Mouse (Mus musculus): Measurements from ENCODE around the gene Dck.
A peak's percentile ranks its signal among the peaks of the same experiment; 100 is the strongest.
"Not testable (repeated sequence)": the region's sequence is repeated elsewhere in the genome, so short reads cannot be mapped to it uniquely, and the experiment has no call there.

The Dck gene

GRCm38 (mm10) chr5:88764987-88765481 lies at the start of gene Dck:
Gene Dck, plus strand, starts transcription at chr5:88764996.
- peak; percentile 5 for DNase-seq (ENCODE audit: extremely low spot score, low read depth, low spot score)

- DNase-seq (ENCODE audit: extremely low spot score, low read depth, low spot score), result no peak
Measured at GRCm38 (mm10) chr5:88716983-88717382, 47.8 kb upstream of the Dck start.

GRCm38 (mm10) chr5:88720116-88721002 lies 44.4 kb upstream of the Dck start, which contains the start of gene Mob1b:
Gene Mob1b, plus strand, starts transcription at chr5:88720855.
- DNase-seq (ENCODE audit: extremely low spot score, low read depth, low spot score), result peak; percentile 85

GRCm38 (mm10) chr5:88721003-88721475 lies 43.8 kb upstream of the Dck start:
- DNase-seq (ENCODE audit: extremely low spot score, low read depth, low spot score), result no peak

GRCm38 (mm10) chr5:88721565-88722212 lies 43.1 kb upstream of the Dck start:
- DNase-seq (ENCODE audit: extremely low spot score, low read depth, low spot score), result no peak

- DNase-seq (ENCODE audit: extremely low spot score, low read depth, low spot score), result no peak
Measured at GRCm38 (mm10) chr5:88722213-88722600, 42.6 kb upstream of the Dck start.

GRCm38 (mm10) chr5:88724030-88724429 lies 40.8 kb upstream of the Dck start:
- DNase-seq (ENCODE audit: extremely low spot score, low read depth, low spot score), result no peak

- DNase-seq (ENCODE audit: extremely low spot score, low read depth, low spot score), result no peak
Measured at GRCm38 (mm10) chr5:88727593-88728144, 37.1 kb upstream of the Dck start.

GRCm38 (mm10) chr5:88734786-88735185 lies 30.0 kb upstream of the Dck start:
- DNase-seq (ENCODE audit: extremely low spot score, low read depth, low spot score), result no peak

- not testable (repeated sequence) for DNase-seq (ENCODE audit: extremely low spot score, low read depth, low spot score)
Measured at GRCm38 (mm10) chr5:88741065-88741464, 23.7 kb upstream of the Dck start.

- DNase-seq (ENCODE audit: extremely low spot score, low read depth, low spot score), result no peak
Measured at GRCm38 (mm10) chr5:88747774-88748173, 17.0 kb upstream of the Dck start.

GRCm38 (mm10) chr5:88753199-88753598 lies 11.6 kb upstream of the Dck start:
- DNase-seq (ENCODE audit: extremely low spot score, low read depth, low spot score), result no peak

- no peak for DNase-seq (ENCODE audit: extremely low spot score, low read depth, low spot score)
Measured at GRCm38 (mm10) chr5:88762611-88763010, 2.2 kb upstream of the Dck start.

- peak; percentile 83 for DNase-seq (ENCODE audit: extremely low spot score, low read depth, low spot score)
Measured at GRCm38 (mm10) chr5:88764430-88764986, 288 bp upstream of the Dck start.

- peak; percentile 37 for DNase-seq (ENCODE audit: extremely low spot score, low read depth, low spot score)
Measured at GRCm38 (mm10) chr5:88765587-88765986, 791 bp downstream of the Dck start.

GRCm38 (mm10) chr5:88766121-88766520 lies 1.3 kb downstream of the Dck start:
- DNase-seq (ENCODE audit: extremely low spot score, low read depth, low spot score), result no peak

- DNase-seq (ENCODE audit: extremely low spot score, low read depth, low spot score), result no peak
Measured at GRCm38 (mm10) chr5:88766863-88767262, 2.1 kb downstream of the Dck start.

- DNase-seq (ENCODE audit: extremely low spot score, low read depth, low spot score), result no peak
Measured at GRCm38 (mm10) chr5:88768201-88768600, 3.4 kb downstream of the Dck start.

- no peak for DNase-seq (ENCODE audit: extremely low spot score, low read depth, low spot score)
Measured at GRCm38 (mm10) chr5:88782072-88782765, 17.4 kb downstream of the Dck start.

GRCm38 (mm10) chr5:88785059-88785458 lies 20.3 kb downstream of the Dck start:
- DNase-seq (ENCODE audit: extremely low spot score, low read depth, low spot score), result no peak

GRCm38 (mm10) chr5:88790675-88791074 lies 25.9 kb downstream of the Dck start:
- no peak for DNase-seq (ENCODE audit: extremely low spot score, low read depth, low spot score)
